Mouse (Mus musculus) B cell, adult 62 days (primary cell): ENCODE data around the gene Iscu. TPM values are rescaled to one million over a fixed set of nuclear protein-coding genes. Genes with fewer than 3 reads are reported as not detected.

ENCODE experiments used
- total RNA-seq: library from RNA; stranded (reverse); gene quantifications from 4 replicates; pipeline ENCODE4 v1.2.4, GENCODE M21; 2023

Gene Iscu
- total RNA-seq = 61.9 to 74.4 TPM (median 67.5 TPM) in 4 replicates

GRCm38 (mm10) chr5:113772450-113772895 is at the start of gene Iscu, which contains the start of gene Sart3:
Gene Iscu (plus strand): TSS chr5:113772748.
Gene Sart3 (minus strand): TSS chr5:113772510.

GRCm38 (mm10) chr5:113724446-113724845 is 48.1 kb upstream of the Iscu start, which contains the start of gene 1700069L16Rik:
Gene 1700069L16Rik (minus strand): TSS chr5:113724772.

GRCm38 (mm10) chr5:113735345-113736112 is 37.0 kb upstream of the Iscu start, which contains the start of gene Ficd:
Gene Ficd (plus strand): TSS chr5:113735803.

GRCm38 (mm10) chr5:113800280-113800679 is 27.7 kb downstream of the Iscu start, which contains the start of gene Tmem119:
Gene Tmem119 (minus strand): TSS chr5:113800516.

Other genes with a start within 250 kb of the Iscu start
- gene Cmklr1, start 122.3 kb upstream of the Iscu start, total RNA-seq = 0.19 to 0.27 TPM in 2 of 4 replicates, not detected in the others
- gene 1700069L16Rik, start 48.0 kb upstream of the Iscu start, total RNA-seq = not detected in 4 replicates
- 4.4 to 5.4 TPM (median 5.0 TPM) in 4 replicates for gene Ficd, start 36.9 kb upstream of the Iscu start, total RNA-seq
- 66.0 to 77.2 TPM (median 71.4 TPM) in 4 replicates for gene Sart3, start 238 bp upstream of the Iscu start, total RNA-seq
- not detected in 4 replicates for gene Tmem119, start 27.8 kb downstream of the Iscu start, total RNA-seq
- 41.8 to 51.4 TPM (median 46.6 TPM) in 4 replicates for gene Selplg, start 59.9 kb downstream of the Iscu start, total RNA-seq
- 46.0 to 59.9 TPM (median 49.8 TPM) in 4 replicates for gene Coro1c, start 136.0 kb downstream of the Iscu start, total RNA-seq
- gene Ssh1, start 221.1 kb downstream of the Iscu start, total RNA-seq = 66.2 to 78.4 TPM (median 72.7 TPM) in 4 replicates
- 0.47 to 0.66 TPM in 2 of 4 replicates, not detected in the others for gene Dao, start 231.0 kb downstream of the Iscu start, total RNA-seq